Mouse (Mus musculus) layer of hippocampus, adult 2 months (tissue): Measurements from ENCODE around the gene Fchsd2. TPM values are rescaled to one million over a fixed set of nuclear protein-coding genes. Genes with fewer than 3 reads are reported as not detected.
"Not testable (repeated sequence)": the region's sequence is repeated elsewhere in the genome, so short reads cannot be mapped to it uniquely, and the experiment has no call there.

Source experiments
- DNase-seq, 2 experiments: peaks; one replicate each; pipeline ENCODE4 v3.0.0; 2022; ENCODE audit warnings: low spot score in 2 of 2
- H3K27ac ChIP-seq: fragments of 200-600 bp; 2 replicates; pipeline ENCODE4 v1.8.1; 2022
- H3K4me3 ChIP-seq: fragments of 200-600 bp; 2 replicates; pipeline ENCODE4 v1.8.1; 2022; ENCODE audit warnings: mild to moderate bottlenecking
- CTCF ChIP-seq: fragments of 200-600 bp; conservative IDR thresholded peaks from 2 replicates; pipeline ENCODE4 v1.8.1; 2022; ENCODE audit warnings: antibody characterized with exemption, mild to moderate bottlenecking, moderate library complexity
- total RNA-seq, 2 experiments: library from RNA; stranded (reverse); gene quantifications; 2 replicates each; pipeline ENCODE4 v1.2.3; 2021

Fchsd2 gene
- total RNA-seq, 2 experiments from 2014 or later = 38.5 to 41.2 TPM

DNA sequence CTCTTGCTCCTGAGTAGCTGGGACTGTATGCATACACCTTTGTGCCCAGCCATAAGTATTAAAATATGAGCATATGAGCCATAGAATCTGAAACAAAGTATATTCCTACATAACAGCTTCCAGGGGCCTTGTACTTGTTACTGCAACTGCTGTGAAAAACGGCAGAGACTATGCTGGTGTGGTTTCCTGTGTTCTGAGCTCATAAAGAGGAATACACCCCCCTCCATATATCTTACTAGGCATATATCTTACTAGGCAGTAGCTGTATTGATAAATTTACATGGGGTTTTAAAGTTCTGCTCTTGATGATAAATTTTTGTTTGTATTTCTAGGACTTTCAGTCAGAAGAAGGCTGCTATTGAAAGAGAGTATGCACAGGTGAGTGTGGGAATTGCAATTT, 46.2 kb downstream of the Fchsd2 start:
- H3K4me3 ChIP-seq = no peak overlapping the region
- no peak for DNase-seq
- TF ChIP-seq CTCF = no peak
- no peak overlapping the region for H3K27ac ChIP-seq

DNA sequence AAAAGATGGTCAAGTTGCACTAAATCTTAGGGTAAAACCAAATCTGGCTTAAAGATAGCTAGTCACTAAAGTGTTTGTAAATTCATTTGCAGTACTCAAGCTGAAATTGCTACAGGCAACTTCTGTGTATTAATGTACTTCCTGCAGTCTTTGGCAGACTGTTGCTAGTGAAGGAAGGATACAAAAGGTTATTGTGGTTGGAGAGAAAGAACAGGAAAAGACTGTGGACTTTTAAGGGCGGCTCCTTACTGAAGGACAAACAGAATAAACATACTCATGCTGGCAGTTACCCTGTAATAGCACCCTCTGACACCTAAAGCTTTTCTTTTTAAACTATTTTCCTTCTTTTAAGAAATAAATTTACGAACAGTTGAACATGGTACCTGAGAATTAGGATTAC, 50.2 kb downstream of the Fchsd2 start:
- no peak overlapping the region for H3K4me3 ChIP-seq
- TF ChIP-seq CTCF = no peak
- no peak for DNase-seq
- H3K27ac ChIP-seq = peak overlapping the region; percentile 15; the same call in 1 of the 2 replicates

DNA sequence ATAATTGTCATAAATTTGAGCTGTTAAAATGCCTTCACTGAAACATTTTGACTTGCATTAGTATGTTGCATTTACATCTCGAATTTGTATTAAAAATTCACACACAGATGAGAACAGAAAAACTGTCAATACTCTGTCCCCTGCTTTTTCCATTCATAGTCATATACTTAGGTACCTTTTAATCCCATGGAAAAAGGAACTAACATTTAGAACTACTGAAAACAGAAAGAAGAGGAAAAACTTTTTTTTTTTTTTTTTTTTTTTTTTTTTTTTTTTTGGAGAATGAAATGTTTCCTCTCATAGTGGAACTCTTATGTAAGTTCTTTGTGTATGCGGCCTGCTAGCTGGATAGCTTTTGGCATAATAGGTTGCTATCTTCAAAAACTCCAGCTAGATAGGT, 51.6 kb downstream of the Fchsd2 start:
- TF ChIP-seq CTCF = no peak
- DNase-seq = no peak
- Histone ChIP-seq H3K27ac (0 out of 2 replicates have a peak overlapping the region, but pooled peaks have one; percentile 33), H3K4me3 (no peak overlapping the region)

DNA sequence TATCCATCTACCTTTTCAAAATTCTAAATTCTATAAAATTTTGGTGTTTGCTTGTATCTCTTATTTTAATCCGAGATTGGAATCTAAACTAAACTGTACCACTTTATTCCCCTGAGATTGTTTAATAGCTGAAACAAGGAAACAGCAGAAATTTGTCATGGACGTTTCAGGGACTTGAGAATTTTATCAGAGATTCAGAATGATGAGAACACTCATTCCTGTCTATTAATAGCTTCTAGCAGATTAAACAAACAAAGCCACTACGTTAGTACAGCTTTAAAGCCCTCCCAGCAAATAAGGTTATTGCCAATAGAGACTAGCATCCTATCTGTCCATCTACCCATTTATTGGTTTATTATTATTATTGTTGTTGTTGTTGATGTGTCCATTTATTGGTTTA, 56.4 kb downstream of the Fchsd2 start:
- TF ChIP-seq CTCF = no peak
- no peak overlapping the region for H3K27ac ChIP-seq
- no peak overlapping the region for H3K4me3 ChIP-seq
- no peak for DNase-seq

DNA sequence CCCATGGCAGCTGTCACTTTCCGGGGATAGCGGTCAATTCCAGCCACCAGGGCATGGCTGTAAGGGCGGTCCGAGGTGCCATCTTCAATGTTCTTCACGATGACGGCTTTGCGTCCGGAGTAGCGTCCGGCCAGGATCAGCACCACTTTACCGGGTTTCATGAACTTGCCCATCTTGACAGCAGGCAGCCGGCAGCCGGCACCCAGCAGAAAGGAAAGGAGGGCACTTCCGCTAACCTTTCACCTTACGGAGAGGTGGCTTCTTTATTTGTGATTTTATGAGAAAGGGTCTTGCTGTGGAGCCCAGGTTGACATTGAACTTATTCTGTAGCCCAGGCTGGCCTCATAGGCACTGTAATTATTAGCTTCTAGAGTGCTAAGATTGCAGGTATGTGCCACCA, 62.2 kb downstream of the Fchsd2 start:
- not testable (repeated sequence) for H3K4me3 ChIP-seq, H3K27ac ChIP-seq, DNase-seq

DNA sequence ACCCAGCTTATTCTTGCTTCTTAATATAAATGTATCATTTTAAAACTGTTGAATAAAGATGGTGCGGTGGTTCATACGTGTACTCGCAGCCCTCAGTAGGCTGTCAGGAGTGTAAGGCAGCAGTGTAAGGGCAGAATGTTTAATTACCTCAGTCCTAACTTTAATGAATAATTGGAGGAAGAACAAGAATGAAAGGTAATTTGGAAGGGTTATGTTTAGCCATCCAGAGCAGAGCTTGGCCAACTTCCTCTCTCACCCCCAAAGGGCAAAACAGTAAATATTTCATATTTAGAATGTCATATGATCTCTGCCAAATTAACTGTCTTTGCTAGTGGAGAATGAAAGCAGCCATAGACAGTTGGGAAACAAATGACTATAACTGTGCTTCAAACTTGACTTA, 62.6 kb downstream of the Fchsd2 start:
- Histone ChIP-seq H3K27ac (no peak overlapping the region), H3K4me3 (no peak overlapping the region)
- no peak for DNase-seq
- no peak for TF ChIP-seq CTCF

DNA sequence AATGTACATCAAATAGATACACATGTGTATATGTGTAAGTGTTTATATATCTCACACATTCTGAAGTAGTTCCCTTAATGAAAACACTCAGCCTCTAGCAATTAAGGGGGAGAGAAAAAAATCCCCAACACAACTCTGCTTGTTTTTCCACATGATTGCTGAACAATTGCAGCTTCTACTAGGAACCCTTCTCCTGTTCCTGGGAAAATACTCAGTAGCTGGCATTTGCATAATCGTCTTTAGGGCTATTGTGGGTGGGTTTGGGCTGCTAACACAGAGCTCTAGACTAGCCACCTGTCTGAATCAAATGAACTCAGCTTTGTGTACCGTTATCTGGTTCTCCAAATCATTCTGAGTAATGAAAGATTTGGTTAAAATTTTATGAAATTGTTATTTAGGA, 67.6 kb downstream of the Fchsd2 start:
- no peak for TF ChIP-seq CTCF
- no peak overlapping the region for H3K4me3 ChIP-seq
- DNase-seq = peak in 1 of 2 experiments; percentile 8
- peak overlapping the region; percentile 74 for H3K27ac ChIP-seq

DNA sequence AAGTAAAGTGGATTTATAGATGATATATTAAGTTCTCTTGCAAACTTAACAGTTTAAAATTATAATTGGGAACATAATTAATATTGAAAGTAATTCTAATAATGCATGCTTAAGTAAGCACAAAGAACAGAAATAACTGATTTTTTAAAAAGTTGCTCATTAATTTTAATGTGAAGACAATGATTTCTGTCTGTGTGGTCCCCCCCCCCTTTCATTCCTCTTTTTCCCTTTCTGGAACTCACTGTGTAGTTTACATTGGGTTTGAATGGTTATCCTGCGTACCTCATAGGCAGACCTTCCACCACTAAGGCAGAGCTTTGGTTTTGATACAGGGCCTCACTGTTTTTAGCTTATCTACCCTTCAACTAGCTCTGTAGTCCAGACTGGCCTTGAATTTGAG, 70.1 kb downstream of the Fchsd2 start:
- TF ChIP-seq CTCF = no peak
- Histone ChIP-seq H3K27ac (no peak overlapping the region), H3K4me3 (no peak overlapping the region)
- no peak for DNase-seq

DNA sequence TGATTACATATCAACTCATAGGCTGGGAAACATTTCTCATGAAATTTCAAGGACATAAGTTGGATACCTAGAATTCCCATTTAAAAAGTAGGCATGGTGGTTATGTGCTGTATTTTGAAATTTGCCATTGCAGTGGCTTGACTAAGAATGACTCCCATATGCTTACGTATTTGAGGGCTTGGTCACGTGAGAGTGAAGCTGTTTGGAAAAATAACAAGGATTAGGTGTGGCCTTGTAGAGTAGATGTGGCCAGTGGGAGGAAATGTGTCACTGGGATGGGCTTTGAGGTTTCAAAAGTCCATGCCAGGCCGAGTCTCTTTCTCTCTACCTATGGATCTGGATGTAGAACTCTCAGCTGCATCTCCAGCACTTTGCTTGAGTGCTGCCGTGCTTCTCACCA, 71.2 kb downstream of the Fchsd2 start:
- no peak overlapping the region for H3K27ac ChIP-seq
- TF ChIP-seq CTCF = no peak

DNA sequence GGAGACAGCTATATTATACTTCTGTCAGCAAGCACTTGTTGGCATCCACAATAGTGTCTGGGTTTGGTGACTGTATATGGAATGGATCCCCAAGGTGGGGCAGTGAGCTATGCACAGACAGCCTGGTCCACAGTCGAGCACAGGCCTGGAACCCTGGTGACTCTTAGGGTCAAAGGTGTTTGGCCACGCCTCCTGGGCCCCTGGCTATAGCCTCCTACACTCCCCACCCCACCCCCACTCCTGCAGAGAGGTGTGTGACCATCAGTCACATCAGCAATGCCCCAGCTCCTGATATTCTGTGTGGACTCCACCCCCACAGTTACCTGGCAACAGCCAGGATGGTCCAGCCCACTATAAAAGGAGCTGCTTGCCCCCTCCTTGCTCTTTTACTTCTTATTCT, 73.9 kb downstream of the Fchsd2 start:
- no peak for TF ChIP-seq CTCF
- Histone ChIP-seq H3K27ac (no peak overlapping the region), H3K4me3 (no peak overlapping the region)
- DNase-seq = no peak

More for the DNA sequence above, 71.2 kb downstream of the Fchsd2 start:
- no peak for DNase-seq
- H3K4me3 ChIP-seq = no peak overlapping the region

DNA sequence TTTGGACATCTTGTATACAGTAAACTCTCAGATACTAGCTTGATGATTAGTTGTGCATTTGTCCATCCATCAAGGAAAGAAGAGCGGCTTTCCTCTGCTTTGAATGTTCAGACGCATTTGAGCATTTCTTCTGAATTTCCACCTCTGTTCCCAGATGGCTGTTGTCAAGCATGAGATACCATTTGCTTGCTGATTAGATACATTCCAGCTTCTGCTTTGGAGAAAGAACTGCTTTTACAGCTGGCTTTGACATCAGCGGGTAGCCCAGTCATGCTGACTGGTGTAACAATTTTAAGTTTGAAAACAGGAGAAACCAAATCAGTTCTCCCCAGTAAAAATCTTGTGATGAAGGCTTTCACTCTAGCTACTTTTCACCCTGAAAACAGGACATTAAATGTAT, 77.8 kb downstream of the Fchsd2 start:
- TF ChIP-seq CTCF = no peak
- Histone ChIP-seq H3K4me3 (no peak overlapping the region), H3K27ac (peak overlapping the region; percentile 29)
- no peak for DNase-seq

DNA sequence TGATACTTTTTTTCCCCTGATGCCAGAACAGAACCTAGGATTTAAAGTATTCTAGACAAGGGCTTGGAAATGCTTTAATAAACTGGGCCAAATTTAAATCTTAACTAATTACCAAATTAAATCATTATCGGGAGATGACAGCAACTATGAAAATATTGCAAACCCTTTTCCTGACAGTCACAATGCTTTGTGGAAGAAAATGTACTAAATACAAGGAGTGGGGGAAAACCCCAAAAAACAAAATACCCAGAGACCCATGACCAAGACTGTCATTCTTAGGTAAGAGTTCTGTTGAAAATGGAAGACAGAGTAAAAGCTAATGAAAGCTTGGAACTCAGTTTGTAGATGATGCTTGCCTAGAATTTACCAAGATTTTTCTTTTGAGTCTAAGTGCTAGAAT, 78.3 kb downstream of the Fchsd2 start:
- no peak overlapping the region for H3K4me3 ChIP-seq
- H3K27ac ChIP-seq = peak overlapping the region; percentile 29
- no peak for TF ChIP-seq CTCF
- DNase-seq = no peak

DNA sequence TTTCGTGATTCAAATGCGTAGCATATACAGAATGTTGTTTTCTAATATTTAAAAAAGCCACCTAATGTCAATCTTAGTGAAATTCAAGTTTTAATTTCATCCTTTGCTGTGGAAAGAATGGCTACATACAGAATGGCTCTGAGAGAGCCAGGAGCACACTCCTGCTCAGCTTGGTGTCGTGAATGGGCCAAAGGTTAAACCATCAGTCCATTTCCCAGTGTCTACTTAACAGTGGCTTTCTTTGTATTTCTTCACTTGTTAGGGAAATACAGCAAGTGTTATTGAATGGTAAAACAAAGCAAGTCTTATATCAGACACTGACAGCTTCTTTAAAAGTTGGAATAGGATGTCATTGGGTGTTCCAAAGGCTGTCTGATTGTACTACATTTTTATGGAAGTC, 80.7 kb downstream of the Fchsd2 start:
- no peak overlapping the region for H3K4me3 ChIP-seq
- no peak for DNase-seq
- TF ChIP-seq CTCF = no peak
- peak overlapping the region; percentile 40 for H3K27ac ChIP-seq

DNA sequence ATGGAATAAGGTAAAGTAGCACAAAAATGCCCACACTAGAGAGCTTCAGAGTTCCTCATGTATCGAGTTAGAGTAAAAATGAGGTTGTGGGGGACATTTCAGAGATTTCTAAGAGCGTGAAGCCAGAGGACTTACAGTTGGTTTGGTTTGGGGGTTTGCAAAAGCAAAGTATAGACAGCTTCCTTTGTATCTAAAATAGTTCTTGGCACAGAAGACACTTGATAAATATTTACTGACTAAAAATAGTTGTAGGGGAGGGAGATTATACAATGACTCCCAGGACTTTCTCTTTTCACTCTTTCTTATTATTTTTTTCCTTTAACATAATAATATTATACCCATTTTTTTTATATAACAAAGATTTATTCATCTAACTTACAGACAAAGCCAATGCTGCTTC, 86.1 kb downstream of the Fchsd2 start:
- Histone ChIP-seq H3K4me3 (no peak overlapping the region), H3K27ac (peak overlapping the region; percentile 43; the same call in 1 of the 2 replicates)
- no peak for TF ChIP-seq CTCF
- no peak for DNase-seq
